Mouse (Mus musculus): ENCODE results near the gene Cct2. TPM values are rescaled to one million over a fixed set of nuclear protein-coding genes. Genes with fewer than 3 reads are reported as not detected.

Cct2 gene
- 269 TPM for total RNA-seq (2023)

DNA sequence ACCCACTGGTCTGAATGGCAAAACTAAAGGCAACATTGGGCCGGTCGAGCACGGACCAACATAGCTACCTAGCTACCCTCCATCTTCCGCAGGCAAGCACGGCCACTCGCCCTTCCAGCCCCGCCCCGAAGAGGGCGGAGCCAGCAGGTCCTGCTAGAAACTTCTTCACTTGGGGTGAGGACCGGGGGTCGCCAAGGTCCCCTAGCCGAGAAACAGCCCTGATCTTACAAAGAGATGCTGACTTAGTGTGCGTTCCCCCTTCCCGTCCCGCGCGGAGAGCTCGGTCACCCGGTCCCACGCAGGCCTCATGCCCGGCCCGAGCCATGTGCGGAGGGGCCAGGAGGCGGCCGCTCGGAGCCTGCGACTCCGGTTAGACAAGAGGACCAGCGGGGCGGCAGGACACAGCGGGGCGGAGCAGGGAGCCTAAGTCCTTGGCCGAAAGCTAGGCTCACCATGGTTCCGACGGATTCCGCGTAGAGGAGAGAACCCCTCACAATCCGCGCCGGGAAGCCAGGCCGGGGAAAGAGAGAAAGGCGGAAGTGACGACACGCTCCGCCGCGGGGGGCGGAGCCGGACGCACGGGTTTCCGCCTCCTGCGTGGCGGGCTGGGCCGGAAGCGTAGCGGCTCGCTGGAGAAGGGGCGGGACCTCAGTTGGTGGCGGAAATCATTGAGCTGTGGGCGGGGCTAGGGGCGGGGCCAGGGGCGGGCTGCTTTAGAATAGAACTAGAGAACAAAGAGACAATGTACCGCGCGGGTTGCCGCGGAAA is at the start of gene Cct2:
Gene Cct2 (minus strand): TSS at position 561 of the 768 bp plus-strand sequence.

DNA sequence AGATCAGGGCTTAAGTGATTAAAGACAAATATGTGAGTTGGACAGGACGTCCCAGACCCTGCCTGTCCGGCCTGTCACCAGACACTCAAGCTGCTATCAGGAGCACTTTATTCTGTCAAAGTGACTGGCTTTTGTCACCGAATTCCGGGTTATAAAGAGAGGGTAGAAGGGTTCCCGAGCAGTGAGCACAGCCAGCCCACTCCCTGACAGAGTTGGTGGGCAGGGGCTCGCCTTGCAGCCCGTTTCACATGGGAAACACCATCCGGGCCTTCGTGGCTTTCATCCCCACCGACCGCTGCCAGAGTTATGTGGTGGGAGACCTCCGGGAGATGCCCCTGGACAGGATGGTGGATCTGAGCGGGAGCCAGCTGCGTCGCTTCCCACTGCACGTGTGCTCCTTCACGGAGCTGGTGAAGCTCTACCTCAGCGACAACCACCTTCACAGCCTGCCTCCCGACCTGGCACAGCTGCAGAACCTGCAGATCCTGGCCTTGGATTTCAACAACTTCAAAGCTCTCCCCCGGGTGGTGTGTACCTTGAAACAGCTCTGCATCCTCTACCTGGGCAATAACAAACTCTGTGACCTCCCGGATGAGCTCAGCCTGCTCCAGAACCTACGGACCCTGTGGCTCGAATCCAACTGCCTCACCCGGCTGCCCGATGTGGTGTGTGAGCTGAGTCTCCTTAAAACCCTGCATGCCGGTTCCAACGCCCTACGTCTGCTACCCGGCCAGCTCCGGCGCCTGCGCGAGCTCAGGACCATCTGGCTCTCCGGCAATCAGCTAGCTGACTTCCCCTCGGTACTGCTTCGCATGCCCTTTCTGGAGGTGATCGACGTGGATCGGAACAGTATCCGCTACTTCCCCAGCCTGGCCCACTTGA is 18.2 kb downstream of the Cct2 start, which contains the start of gene Lrrc10:
Gene Lrrc10 (plus strand): TSS at position 167 of the 882 bp plus-strand sequence.

Other genes with a start within 250 kb of the Cct2 start
- not detected for gene Myrfl, start 166.9 kb downstream of the Cct2 start, total RNA-seq (2023)
- 177 TPM for gene Rab3ip, start 113.0 kb downstream of the Cct2 start, total RNA-seq (2023)
- gene Gm10271, start 91.2 kb downstream of the Cct2 start, total RNA-seq (2023) = not detected
- gene Best3, start 77.5 kb downstream of the Cct2 start, total RNA-seq (2023) = not detected
- gene Lrrc10, start 18.5 kb downstream of the Cct2 start, total RNA-seq (2023) = not detected
- gene Frs2, start 84.7 kb upstream of the Cct2 start, total RNA-seq (2023) = 32.2 TPM
- gene Yeats4, start 160.7 kb upstream of the Cct2 start, total RNA-seq (2023) = 93.7 TPM
- not detected for gene 9530003J23Rik, start 174.9 kb upstream of the Cct2 start, total RNA-seq (2023)
- 45.1 TPM for gene Lyz2, start 218.5 kb upstream of the Cct2 start, total RNA-seq (2023)
- 2.9 TPM for gene Lyz1, start 229.1 kb upstream of the Cct2 start, total RNA-seq (2023)